Mouse (Mus musculus): Measurements from ENCODE around the gene Susd1.

GRCm38 (mm10) chr4:59274136-59274535, 164.3 kb downstream of the Susd1 start:
- no peak for TF ChIP-seq POLR2A (IDR thresholded peaks at IDR 0.05; ENCODE audit: borderline replicate concordance, control insufficient read depth, low read depth, low read length)
- no peak for TF ChIP-seq CTCF (IDR thresholded peaks at IDR 0.05; ENCODE audit: control insufficient read depth, insufficient read depth, low read length)
